Mouse (Mus musculus) lung, postnatal 0 days (tissue): ENCODE measurements around the gene Ptprn2. TPM values are rescaled to one million over a fixed set of nuclear protein-coding genes. Genes with fewer than 3 reads are reported as not detected.
A peak's percentile ranks its signal among the peaks of the same experiment; 100 is the strongest.

ENCODE experiments used
- ATAC-seq: fragments of 200-750 bp; cut with Nextera tagmentation; 2 replicates; pipeline ENCODE4 v1.8.0; 2017; ENCODE audit warnings: moderate library complexity
- DNase-seq: peaks from one replicate; pipeline ENCODE4 v3.0.0-alpha.2; 2016; ENCODE audit warnings: low spot score
- H3K27ac ChIP-seq: fragments of 300-500 bp; sonication (generic); 2 replicates; pipeline ENCODE4 v1.5.1; 2014; ENCODE audit warnings: antibody characterized with exemption, mild to moderate bottlenecking, low read length, mixed read lengths
- H3K27me3 ChIP-seq: fragments of 300-500 bp; sonication (generic); replicated peaks from 2 replicates; pipeline ENCODE4 v1.6.1; 2014; ENCODE audit warnings: low read length, mixed read lengths; ENCODE audit not compliant: insufficient read depth
- H3K36me3 ChIP-seq: fragments of 300-500 bp; sonication (generic); 2 replicates; pipeline ENCODE4 v1.6.1; 2014; ENCODE audit warnings: low read length, mixed read lengths; ENCODE audit not compliant: insufficient read depth
- H3K4me1 ChIP-seq: fragments of 300-500 bp; sonication (generic); 2 replicates; pipeline ENCODE4 v1.6.1; 2014; ENCODE audit warnings: antibody characterized with exemption, low read depth, low read length, mixed read lengths; ENCODE audit not compliant: insufficient read depth
- H3K4me2 ChIP-seq: fragments of 300-500 bp; sonication (generic); replicated peaks from 2 replicates; pipeline ENCODE4 v1.6.1; 2014; ENCODE audit warnings: low read depth, mild to moderate bottlenecking, low read length, moderate library complexity, mixed read lengths
- H3K4me3 ChIP-seq: fragments of 300-500 bp; sonication (generic); 2 replicates; pipeline ENCODE4 v1.5.1; 2014; ENCODE audit warnings: low read depth, low read length
- H3K9ac ChIP-seq: fragments of 300-500 bp; sonication (generic); replicated peaks from 2 replicates; pipeline ENCODE4 v1.6.1; 2014; ENCODE audit warnings: low read depth, mild to moderate bottlenecking
- H3K9me3 ChIP-seq: fragments of 300-500 bp; sonication (generic); 2 replicates; pipeline ENCODE4 v1.6.1; 2016; ENCODE audit warnings: low read length, mixed read lengths
- CTCF ChIP-seq: IDR thresholded peaks from 2 replicates; pipeline ENCODE4 v1.5.1; 2016; ENCODE audit warnings: antibody characterized with exemption, mild to moderate bottlenecking
- EP300 ChIP-seq: IDR thresholded peaks from 2 replicates; pipeline ENCODE4 v1.6.1; 2016; ENCODE audit warnings: antibody characterized with exemption, mild to moderate bottlenecking, control low read depth
- WGBS: fragments of 180-500 bp; shearing (Covaris S2); extraction: QIAGEN DNeasy Blood & Tissue Kit; methylation state at CpG from one replicate; pipeline ENCODE4 v1.1.7; 2014; 5-methylcytosine and 5-hydroxymethylcytosine counted together
- polyA plus RNA-seq: library from polyadenylated mRNA; unstranded; fragments of >200 nt; fragmentation: Nextera tagmentation; extraction: Ambion mirVana; gene quantifications from 2 replicates; pipeline ENCODE4 v1.2.1, GENCODE M21; 2015

The Ptprn2 gene
- polyA plus RNA-seq, 1 experiment from 2014 or later: 0.24 TPM

DNA sequence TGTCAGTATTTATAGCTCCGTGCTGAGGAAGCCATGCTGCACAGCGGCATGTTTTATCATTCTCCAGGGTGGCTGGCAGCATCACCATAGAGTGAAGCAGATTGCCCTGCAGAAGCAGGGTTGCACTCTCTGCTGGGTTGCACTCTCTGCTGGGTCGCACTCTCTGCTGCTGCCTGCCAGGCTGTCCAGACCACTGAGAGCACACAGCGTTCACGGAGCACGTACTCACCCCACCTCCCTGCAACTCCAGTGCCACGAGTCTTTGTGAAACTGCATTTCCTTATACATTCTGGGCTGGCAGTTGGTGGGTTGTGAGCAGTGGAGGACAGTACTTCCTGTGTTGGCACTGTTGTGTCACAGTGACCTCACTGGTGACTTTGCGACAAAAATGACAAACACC lies 108.9 kb downstream of the Ptprn2 start:
- Histone ChIP-seq H3K9ac (no peak overlapping the region), H3K9me3 (no peaks in the 10 kb centered on the region), H3K27ac (no peak overlapping the region), H3K4me3 (no peak overlapping the region), H3K4me1 (no peaks in the 10 kb centered on the region), H3K36me3 (no peaks in the 10 kb centered on the region), H3K27me3 (no peaks in the 10 kb centered on the region), H3K4me2 (no peak overlapping the region)
- DNase-seq: no peak
- ATAC-seq: no peak
- 78% methylated on average over 8 of the region's 8 CpGs for WGBS
- TF ChIP-seq CTCF (no peak), EP300 (no peak)

DNA sequence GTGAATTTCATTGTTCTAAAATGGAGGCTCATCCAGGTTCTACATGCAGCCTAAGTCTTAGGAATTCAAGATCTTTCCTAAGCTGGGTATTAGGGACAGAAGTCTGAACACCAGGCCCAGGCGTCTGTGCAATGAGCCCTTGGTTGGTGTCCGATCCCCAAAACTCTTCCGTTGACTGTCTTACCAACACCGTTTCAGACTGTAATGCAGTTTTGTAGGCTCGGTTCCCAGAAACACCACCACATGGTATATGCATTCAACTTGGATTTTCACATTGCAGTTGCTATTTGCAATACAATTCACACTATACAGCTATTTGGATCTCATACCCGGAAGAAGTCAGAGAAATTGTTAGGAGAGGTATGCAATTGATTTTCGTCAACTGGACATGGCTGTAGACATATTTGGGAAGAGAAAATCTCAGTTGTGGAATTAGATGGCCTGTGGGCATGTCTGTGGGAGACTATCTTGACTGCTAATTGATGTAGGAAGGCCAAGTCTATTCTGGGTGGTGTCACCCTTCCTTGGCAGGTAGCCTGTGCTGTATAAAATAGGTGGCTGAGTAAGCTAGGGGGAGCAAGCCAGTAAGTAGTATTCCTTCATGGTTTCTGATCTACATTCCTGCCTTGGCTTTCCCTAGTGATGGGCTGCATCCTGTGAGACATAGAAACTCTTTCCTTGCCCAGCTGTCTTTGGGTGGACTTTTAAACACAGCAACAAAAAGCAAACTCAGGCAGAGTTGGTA lies 109.5 kb downstream of the Ptprn2 start:
- H3K36me3 ChIP-seq: no peaks in the 10 kb centered on the region
- DNase-seq (no peak), ATAC-seq (no peak)
- no peak overlapping the region for H3K4me3 ChIP-seq
- no peak overlapping the region for H3K4me2 ChIP-seq
- no peaks in the 10 kb centered on the region for H3K27me3 ChIP-seq
- H3K9me3 ChIP-seq: no peaks in the 10 kb centered on the region
- TF ChIP-seq EP300 (no peak), CTCF (no peak)
- no peak overlapping the region for H3K27ac ChIP-seq
- no peak overlapping the region for H3K9ac ChIP-seq
- H3K4me1 ChIP-seq: no peaks in the 10 kb centered on the region
- 90% methylated on average over 7 of the region's 7 CpGs for WGBS

DNA sequence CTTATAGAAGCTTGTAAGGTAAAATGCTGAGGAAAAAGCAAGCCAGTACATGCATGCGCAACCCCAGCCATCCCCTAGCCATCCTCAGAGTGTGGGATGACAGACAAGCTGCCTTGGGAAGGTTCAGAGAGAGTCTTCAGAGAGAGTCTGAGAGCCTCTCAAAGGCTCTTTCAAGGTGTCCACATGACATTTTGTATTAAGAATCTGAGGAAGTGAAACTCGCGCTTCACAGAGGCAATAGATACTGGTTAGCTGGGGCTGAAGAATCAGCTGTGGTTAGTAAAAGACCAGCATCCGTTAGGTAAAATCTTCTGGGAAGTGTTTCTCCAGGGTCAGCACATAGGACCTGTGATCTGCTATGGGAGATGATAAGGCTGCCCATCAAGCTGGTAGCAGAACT lies 110.2 kb downstream of the Ptprn2 start:
- Histone ChIP-seq H3K4me3 (no peak overlapping the region), H3K4me2 (no peak overlapping the region), H3K27ac (no peak overlapping the region), H3K9me3 (no peaks in the 10 kb centered on the region), H3K4me1 (no peaks in the 10 kb centered on the region), H3K27me3 (no peaks in the 10 kb centered on the region), H3K36me3 (no peaks in the 10 kb centered on the region), H3K9ac (no peak overlapping the region)
- DNase-seq: no peak
- TF ChIP-seq EP300 (no peak), CTCF (no peak)
- 90% methylated on average over 4 of the region's 4 CpGs for WGBS
- ATAC-seq: no peak

DNA sequence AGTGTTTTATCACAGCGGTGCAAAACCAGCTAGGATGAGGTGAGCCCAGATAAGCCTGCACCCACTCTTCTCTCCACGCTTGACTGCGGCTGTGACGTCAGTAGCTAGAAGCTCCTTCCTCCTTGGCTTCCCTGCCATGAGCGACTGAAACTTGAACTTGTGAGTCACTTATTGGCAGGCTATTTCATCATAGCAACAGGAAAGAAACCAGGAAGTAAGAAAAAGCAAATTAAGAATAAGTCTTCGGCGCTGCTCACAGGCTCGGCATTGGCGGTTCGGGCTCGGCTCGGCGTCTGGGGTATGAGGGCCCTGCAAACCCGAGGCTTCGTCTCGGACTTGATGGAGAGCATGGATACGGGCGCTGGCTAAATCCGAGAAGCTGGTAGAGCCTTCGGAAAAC lies 111.5 kb downstream of the Ptprn2 start:
- Histone ChIP-seq H3K27ac (no peak overlapping the region), H3K9me3 (no peaks in the 10 kb centered on the region), H3K4me3 (no peak overlapping the region), H3K4me2 (no peak overlapping the region), H3K36me3 (no peaks in the 10 kb centered on the region), H3K9ac (no peak overlapping the region), H3K4me1 (no peaks in the 10 kb centered on the region), H3K27me3 (no peaks in the 10 kb centered on the region)
- TF ChIP-seq EP300 (no peak), CTCF (no peak)
- 84% methylated on average over 20 of the region's 20 CpGs for WGBS
- peak; percentile 19 for DNase-seq
- no peak for ATAC-seq

DNA sequence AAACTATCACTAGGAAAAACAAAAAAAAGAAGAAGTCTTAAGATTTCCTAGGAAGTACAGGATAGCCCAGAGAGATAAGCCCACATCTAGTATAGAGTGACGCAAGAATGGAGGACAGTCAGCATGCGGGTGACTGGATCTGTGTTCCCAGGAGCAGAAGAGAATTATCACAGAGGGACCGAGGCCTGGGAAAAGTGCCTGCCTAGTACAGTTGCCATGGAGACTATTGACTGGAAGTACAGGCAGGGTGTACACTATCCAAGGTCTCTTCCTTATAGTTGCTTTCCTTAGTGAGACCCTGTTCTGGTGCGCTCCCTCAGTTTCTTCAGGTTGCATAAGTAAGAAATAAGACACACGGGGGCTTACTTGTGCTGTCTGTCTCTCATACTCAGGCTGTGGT lies 112.2 kb downstream of the Ptprn2 start:
- TF ChIP-seq CTCF (no peak), EP300 (no peak)
- ATAC-seq (no peak), DNase-seq (no peak)
- no peaks in the 10 kb centered on the region for H3K9me3 ChIP-seq
- 77% methylated on average over 5 of the region's 5 CpGs for WGBS
- no peaks in the 10 kb centered on the region for H3K4me1 ChIP-seq
- no peak overlapping the region for H3K9ac ChIP-seq
- no peaks in the 10 kb centered on the region for H3K27me3 ChIP-seq
- no peaks in the 10 kb centered on the region for H3K36me3 ChIP-seq
- no peak overlapping the region for H3K27ac ChIP-seq
- no peak overlapping the region for H3K4me2 ChIP-seq
- H3K4me3 ChIP-seq: no peak overlapping the region

DNA sequence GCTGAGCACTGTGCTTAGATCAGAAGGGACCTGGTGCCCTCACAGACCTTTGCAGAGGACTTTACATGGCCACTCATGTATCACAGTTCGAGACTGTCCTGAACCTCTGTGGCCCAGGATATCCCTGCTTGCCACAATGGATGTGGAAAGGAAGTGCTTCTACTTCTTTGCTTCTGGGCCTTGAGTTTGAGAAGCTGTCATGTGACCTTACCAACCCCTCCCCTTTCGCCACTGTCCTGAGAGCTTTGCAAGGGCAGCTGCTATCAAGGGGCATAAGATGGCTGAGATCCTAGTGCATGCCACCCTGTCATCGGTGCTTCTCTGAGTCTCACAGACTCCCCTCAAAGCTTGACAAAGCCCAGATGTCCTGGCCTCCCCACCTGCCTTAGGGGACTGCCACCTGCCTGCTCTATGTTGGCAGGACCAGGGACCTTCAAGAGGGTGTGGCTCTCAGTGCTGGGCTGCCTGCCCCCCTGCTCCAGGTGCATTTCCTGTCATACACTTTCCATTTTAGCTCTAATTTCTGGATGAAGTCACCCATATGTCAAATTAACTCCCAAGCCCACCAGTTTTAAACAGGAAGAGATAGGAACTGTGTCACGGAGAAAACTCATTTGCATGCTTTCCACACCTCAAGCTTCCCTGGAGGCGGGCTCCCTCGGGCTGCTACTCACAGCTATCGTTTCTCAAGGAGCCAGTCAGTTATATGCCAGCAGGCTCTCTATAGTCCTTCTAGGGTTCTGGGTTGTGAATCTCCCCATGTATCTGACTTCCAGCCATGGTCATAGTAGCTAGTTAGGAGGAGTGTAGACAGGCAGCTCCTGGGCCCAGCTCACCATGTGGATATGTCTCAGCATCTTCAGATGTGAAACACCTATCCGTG lies 112.8 kb downstream of the Ptprn2 start:
- Histone ChIP-seq H3K9ac (no peak overlapping the region), H3K36me3 (no peaks in the 10 kb centered on the region), H3K27ac (no peak overlapping the region), H3K9me3 (no peaks in the 10 kb centered on the region), H3K4me1 (no peaks in the 10 kb centered on the region), H3K27me3 (no peaks in the 10 kb centered on the region), H3K4me2 (no peak overlapping the region), H3K4me3 (no peak overlapping the region)
- ATAC-seq: no peak
- no peak for TF ChIP-seq CTCF
- TF ChIP-seq EP300: no peak
- 68% methylated on average over 8 of the region's 8 CpGs for WGBS
- no peak for DNase-seq
